Mouse (Mus musculus) right cerebral cortex, postnatal 4 days (tissue): Measurements from ENCODE around the gene Arhgap15.
A peak's percentile ranks its signal among the peaks of the same experiment; 100 is the strongest.

Experiments
- DNase-seq: peaks from one replicate; pipeline ENCODE4 v3.0.0-alpha.2; 2022

The Arhgap15 gene

GRCm38 (mm10) chr2:43783759-43784735 is 35.4 kb downstream of the Arhgap15 start:
- DNase-seq = no peak

- DNase-seq = no peak
Measured at GRCm38 (mm10) chr2:43786101-43786500, 37.5 kb downstream of the Arhgap15 start.

GRCm38 (mm10) chr2:43787141-43787540 is 38.5 kb downstream of the Arhgap15 start:
- peak; percentile 44 for DNase-seq

- no peak for DNase-seq
Measured at GRCm38 (mm10) chr2:43788484-43788883, 39.9 kb downstream of the Arhgap15 start.

- no peak for DNase-seq
Measured at GRCm38 (mm10) chr2:43790049-43790693, 41.5 kb downstream of the Arhgap15 start.

- DNase-seq = no peak
Measured at GRCm38 (mm10) chr2:43791575-43791974, 43.0 kb downstream of the Arhgap15 start.

- DNase-seq = no peak
Measured at GRCm38 (mm10) chr2:43793105-43793504, 44.5 kb downstream of the Arhgap15 start.

GRCm38 (mm10) chr2:43794700-43795099 is 46.1 kb downstream of the Arhgap15 start:
- no peak for DNase-seq

GRCm38 (mm10) chr2:43796448-43796847 is 47.8 kb downstream of the Arhgap15 start:
- DNase-seq = no peak

GRCm38 (mm10) chr2:43805960-43806744 is 57.5 kb downstream of the Arhgap15 start:
- no peak for DNase-seq

- no peak for DNase-seq
Measured at GRCm38 (mm10) chr2:43815896-43816787, 67.5 kb downstream of the Arhgap15 start.

GRCm38 (mm10) chr2:43816788-43817581 is 68.4 kb downstream of the Arhgap15 start:
- DNase-seq = peak; percentile 64

- no peak for DNase-seq
Measured at GRCm38 (mm10) chr2:43835931-43836330, 87.3 kb downstream of the Arhgap15 start.

GRCm38 (mm10) chr2:43841644-43842043 is 93.0 kb downstream of the Arhgap15 start:
- peak; percentile 42 for DNase-seq

GRCm38 (mm10) chr2:43851195-43851594 is 102.6 kb downstream of the Arhgap15 start:
- DNase-seq = no peak

GRCm38 (mm10) chr2:43862709-43863108 is 114.1 kb downstream of the Arhgap15 start:
- DNase-seq = no peak

GRCm38 (mm10) chr2:43902403-43902973 is 153.9 kb downstream of the Arhgap15 start:
- peak; percentile 89 for DNase-seq

GRCm38 (mm10) chr2:43907496-43907895 is 158.9 kb downstream of the Arhgap15 start:
- no peak for DNase-seq

- no peak for DNase-seq
Measured at GRCm38 (mm10) chr2:43914104-43914503, 165.5 kb downstream of the Arhgap15 start.

- no peak for DNase-seq
Measured at GRCm38 (mm10) chr2:43923863-43924340, 175.3 kb downstream of the Arhgap15 start.

- no peak for DNase-seq
Measured at GRCm38 (mm10) chr2:43931687-43932086, 183.1 kb downstream of the Arhgap15 start.
